Mouse (Mus musculus): ENCODE measurements around the gene Ctnnd2. TPM values are rescaled to one million over a fixed set of nuclear protein-coding genes. Genes with fewer than 3 reads are reported as not detected.

Ctnnd2 gene
- total and polyA plus RNA-seq, 2 experiments, result 0.02 to 0.28 TPM

DNA sequence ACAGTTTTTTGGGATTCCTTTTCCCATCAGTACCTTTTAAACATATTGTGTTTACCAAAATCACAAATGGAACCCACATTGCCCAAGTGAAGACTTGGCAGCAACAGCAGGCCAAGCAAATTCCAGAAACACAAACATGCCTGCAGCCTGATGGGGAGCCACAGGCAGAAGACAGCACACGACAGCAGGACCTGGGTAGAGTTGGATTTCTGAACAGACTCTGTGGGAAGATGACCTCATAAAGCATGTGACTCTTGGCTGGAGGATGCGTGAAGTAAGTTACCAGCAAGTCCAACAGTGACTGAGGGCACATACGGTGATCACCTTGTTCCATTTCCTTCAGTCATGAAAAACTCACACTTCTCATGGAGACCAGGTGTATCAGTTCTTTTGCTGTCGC, 43.5 kb downstream of the Ctnnd2 start:
- H3K9ac ChIP-seq (ENCODE audit: low read depth, low read length), result no peak overlapping the region
- 88% methylated on average over 4 of the region's 4 CpGs for WGBS
- DNase-seq (ENCODE audit: extremely low read depth, low read depth, low spot score), result no peak

DNA sequence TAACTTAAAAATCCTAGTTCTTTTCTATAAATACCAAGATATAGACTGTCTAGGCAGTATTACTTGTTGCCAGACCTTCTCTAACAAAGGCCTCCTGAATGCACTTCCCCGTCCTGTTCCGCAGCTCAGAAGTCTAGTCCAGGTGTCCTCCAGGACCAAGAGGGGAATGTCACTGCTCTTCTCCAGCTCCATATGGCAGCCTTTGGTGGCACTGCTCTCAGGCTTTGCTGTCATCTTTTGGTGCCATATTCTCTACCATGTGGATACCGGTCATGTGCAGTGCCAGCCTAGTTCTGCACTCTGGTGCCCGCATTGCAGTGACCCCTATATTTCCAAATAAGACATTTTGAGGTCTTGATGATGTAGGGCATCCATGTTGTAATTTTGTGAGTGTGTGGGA, 56.7 kb downstream of the Ctnnd2 start:
- no peak for TF ChIP-seq CTCF (IDR thresholded peaks at IDR 0.05; ENCODE audit: low read depth, low read length)
- TF ChIP-seq POLR2A (IDR thresholded peaks at IDR 0.05; ENCODE audit: extremely low read depth, insufficient read depth, low read length), result no peak

More for the DNA sequence above, 43.5 kb downstream of the Ctnnd2 start:
- Histone ChIP-seq H3K4me1 (ENCODE audit: control insufficient read depth, insufficient read depth, low read length) (no peaks in the 10 kb centered on the region), H3K36me3 (ENCODE audit: control insufficient read depth, insufficient read depth, low read length) (no peaks in the 10 kb centered on the region), H3K4me3 (ENCODE audit: insufficient read depth, low read depth, low read length) (no peak overlapping the region), H3K79me2 (ENCODE audit: control insufficient read depth, insufficient read depth, low read length) (no peaks in the 10 kb centered on the region), H3K27me3 (ENCODE audit: control insufficient read depth, insufficient read depth, low read length) (no peaks in the 10 kb centered on the region), H3K27ac (replicated peaks; ENCODE audit: insufficient read depth, low read depth, low read length) (no peak overlapping the region)
- TF ChIP-seq POLR2A (IDR thresholded peaks at IDR 0.05; ENCODE audit: extremely low read depth, insufficient read depth, low read length) (no peak), CTCF (IDR thresholded peaks at IDR 0.05; ENCODE audit: low read depth, low read length) (no peak)

DNA sequence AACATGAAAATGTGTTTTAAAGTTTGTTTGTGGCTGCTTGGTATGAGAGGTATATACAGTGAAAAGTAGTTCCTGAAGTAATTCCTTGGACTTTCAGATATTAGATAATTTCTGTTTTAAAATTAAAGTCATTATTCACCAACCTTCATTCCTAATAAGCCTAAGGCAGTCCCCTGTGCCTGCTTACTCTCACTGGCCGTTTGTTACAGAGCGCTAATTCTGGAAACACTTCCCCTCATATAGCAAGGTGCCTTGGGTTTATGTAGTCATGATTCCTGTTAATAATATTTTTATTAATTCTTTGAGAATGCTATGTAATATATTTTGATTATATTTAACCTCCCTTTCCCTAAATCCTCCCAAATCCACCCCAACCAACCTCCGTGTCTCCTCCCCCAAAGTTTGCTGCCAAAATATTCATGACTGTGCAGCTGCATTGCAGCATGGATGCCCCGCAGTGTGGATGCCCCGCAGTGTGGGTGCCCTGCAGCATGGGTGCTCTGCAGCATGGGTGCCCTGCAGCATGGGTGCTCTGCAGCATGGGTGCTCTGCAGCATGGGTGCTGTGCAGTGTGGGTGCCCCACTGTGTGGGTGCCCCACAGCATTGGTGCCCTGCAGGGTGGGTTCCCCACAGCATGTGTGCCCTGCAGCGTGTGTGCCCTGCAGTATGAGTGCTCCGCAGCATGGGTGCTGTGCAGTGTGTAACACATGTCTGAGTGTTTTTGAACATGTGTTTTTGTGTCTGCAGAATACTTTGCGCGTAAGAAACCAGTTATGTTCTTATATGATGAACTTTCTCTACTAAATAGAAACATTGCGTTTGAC, 63.0 kb downstream of the Ctnnd2 start:
- Histone ChIP-seq H3K27ac (replicated peaks; ENCODE audit: insufficient read depth, low read depth, low read length) (no peak overlapping the region), H3K79me2 (ENCODE audit: control insufficient read depth, insufficient read depth, low read length) (no peaks in the 10 kb centered on the region), H3K4me1 (ENCODE audit: control insufficient read depth, insufficient read depth, low read length) (no peaks in the 10 kb centered on the region), H3K4me3 (ENCODE audit: insufficient read depth, low read depth, low read length) (no peak overlapping the region), H3K27me3 (ENCODE audit: control insufficient read depth, insufficient read depth, low read length) (no peaks in the 10 kb centered on the region), H3K9ac (ENCODE audit: low read depth, low read length) (no peak overlapping the region), H3K36me3 (ENCODE audit: control insufficient read depth, insufficient read depth, low read length) (no peaks in the 10 kb centered on the region)
- WGBS, result 93% methylated on average over 10 of the region's 10 CpGs
- TF ChIP-seq CTCF (IDR thresholded peaks at IDR 0.05; ENCODE audit: low read depth, low read length) (no peak), POLR2A (IDR thresholded peaks at IDR 0.05; ENCODE audit: extremely low read depth, insufficient read depth, low read length) (no peak)
- no peak for DNase-seq (ENCODE audit: extremely low read depth, low read depth, low spot score)

More for the DNA sequence above, 56.7 kb downstream of the Ctnnd2 start:
- Histone ChIP-seq H3K36me3 (ENCODE audit: control insufficient read depth, insufficient read depth, low read length) (no peaks in the 10 kb centered on the region), H3K27me3 (ENCODE audit: control insufficient read depth, insufficient read depth, low read length) (no peaks in the 10 kb centered on the region), H3K27ac (replicated peaks; ENCODE audit: insufficient read depth, low read depth, low read length) (no peak overlapping the region), H3K4me1 (ENCODE audit: control insufficient read depth, insufficient read depth, low read length) (no peaks in the 10 kb centered on the region), H3K79me2 (ENCODE audit: control insufficient read depth, insufficient read depth, low read length) (no peaks in the 10 kb centered on the region), H3K9ac (ENCODE audit: low read depth, low read length) (no peak overlapping the region), H3K4me3 (ENCODE audit: insufficient read depth, low read depth, low read length) (no peak overlapping the region)
- no peak for DNase-seq (ENCODE audit: extremely low read depth, low read depth, low spot score)
- 98% methylated on average over 4 of the region's 4 CpGs for WGBS

DNA sequence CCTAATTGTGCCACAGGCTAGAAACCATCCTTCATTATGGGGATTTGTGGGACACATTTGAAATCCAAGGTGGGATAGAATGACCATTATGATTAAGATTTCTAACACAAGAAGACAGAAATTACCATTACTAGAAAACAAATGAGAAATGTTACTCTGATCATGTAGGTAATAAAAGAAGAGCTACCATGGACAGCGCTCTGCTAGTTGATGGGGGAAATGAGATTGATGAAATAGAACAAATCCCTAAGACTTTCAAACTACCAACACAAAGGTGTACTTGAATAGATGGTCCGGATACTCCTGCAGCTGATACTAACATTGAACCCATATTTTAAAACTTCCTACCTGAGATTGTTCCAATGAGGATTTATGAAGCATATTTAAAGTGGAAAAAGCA, 68.5 kb downstream of the Ctnnd2 start:
- Histone ChIP-seq H3K27ac (replicated peaks; ENCODE audit: insufficient read depth, low read depth, low read length) (no peak overlapping the region), H3K9ac (ENCODE audit: low read depth, low read length) (no peak overlapping the region), H3K79me2 (ENCODE audit: control insufficient read depth, insufficient read depth, low read length) (no peaks in the 10 kb centered on the region), H3K4me1 (ENCODE audit: control insufficient read depth, insufficient read depth, low read length) (no peaks in the 10 kb centered on the region), H3K4me3 (ENCODE audit: insufficient read depth, low read depth, low read length) (no peak overlapping the region), H3K27me3 (ENCODE audit: control insufficient read depth, insufficient read depth, low read length) (no peaks in the 10 kb centered on the region), H3K36me3 (ENCODE audit: control insufficient read depth, insufficient read depth, low read length) (no peaks in the 10 kb centered on the region)
- WGBS, result 86% methylated on average over 2 of the region's 2 CpGs
- TF ChIP-seq POLR2A (IDR thresholded peaks at IDR 0.05; ENCODE audit: extremely low read depth, insufficient read depth, low read length), result no peak
- no peak for TF ChIP-seq CTCF (IDR thresholded peaks at IDR 0.05; ENCODE audit: low read depth, low read length)
- DNase-seq (ENCODE audit: extremely low read depth, low read depth, low spot score), result no peak

GRCm38 (mm10) chr15:30268822-30269221, 96.4 kb downstream of the Ctnnd2 start:
- DNase-seq (ENCODE audit: extremely low read depth, low read depth, low spot score), result no peak
- TF ChIP-seq CTCF (IDR thresholded peaks at IDR 0.05; ENCODE audit: low read depth, low read length), result no peak
- no peak for TF ChIP-seq POLR2A (IDR thresholded peaks at IDR 0.05; ENCODE audit: extremely low read depth, insufficient read depth, low read length)
- no peaks in the 10 kb centered on the region for H3K79me2 ChIP-seq (ENCODE audit: control insufficient read depth, insufficient read depth, low read length)
- H3K27me3 ChIP-seq (ENCODE audit: control insufficient read depth, insufficient read depth, low read length), result no peaks in the 10 kb centered on the region
- WGBS, result 90% methylated on average over 10 of the region's 10 CpGs
- no peak overlapping the region for H3K4me3 ChIP-seq (ENCODE audit: insufficient read depth, low read depth, low read length)
- no peaks in the 10 kb centered on the region for H3K36me3 ChIP-seq (ENCODE audit: control insufficient read depth, insufficient read depth, low read length)
- H3K4me1 ChIP-seq (ENCODE audit: control insufficient read depth, insufficient read depth, low read length), result no peaks in the 10 kb centered on the region
- H3K9ac ChIP-seq (ENCODE audit: low read depth, low read length), result no peak overlapping the region
- H3K27ac ChIP-seq (replicated peaks; ENCODE audit: insufficient read depth, low read depth, low read length), result no peak overlapping the region

GRCm38 (mm10) chr15:30271141-30271572, 98.8 kb downstream of the Ctnnd2 start:
- no peaks in the 10 kb centered on the region for H3K36me3 ChIP-seq (ENCODE audit: control insufficient read depth, insufficient read depth, low read length)
- no peak overlapping the region for H3K9ac ChIP-seq (ENCODE audit: low read depth, low read length)
- H3K79me2 ChIP-seq (ENCODE audit: control insufficient read depth, insufficient read depth, low read length), result no peaks in the 10 kb centered on the region
- no peak overlapping the region for H3K4me3 ChIP-seq (ENCODE audit: insufficient read depth, low read depth, low read length)
- no peaks in the 10 kb centered on the region for H3K27me3 ChIP-seq (ENCODE audit: control insufficient read depth, insufficient read depth, low read length)
- peak; percentile 16 for DNase-seq (ENCODE audit: extremely low read depth, low read depth, low spot score)
- no peak overlapping the region for H3K27ac ChIP-seq (replicated peaks; ENCODE audit: insufficient read depth, low read depth, low read length)
- TF ChIP-seq CTCF (IDR thresholded peaks at IDR 0.05; ENCODE audit: low read depth, low read length) (no peak), POLR2A (IDR thresholded peaks at IDR 0.05; ENCODE audit: extremely low read depth, insufficient read depth, low read length) (no peak)
- H3K4me1 ChIP-seq (ENCODE audit: control insufficient read depth, insufficient read depth, low read length), result no peaks in the 10 kb centered on the region
- 26% methylated on average over 8 of the region's 8 CpGs for WGBS
